Mouse (Mus musculus) forebrain, embryonic 13.5 days (tissue): ENCODE measurements at regions not wholly inside any gene's neighbourhood (a gene's known extent, or its start where the extent isn't known, plus 50 kb on each side); places are given as distances from the start of the nearest gene placed in this dataset.

Source experiments
- ATAC-seq: fragments of 200-750 bp; cut with Nextera tagmentation; 2 replicates; pipeline ENCODE4 v1.8.0; 2017
- H3K27ac ChIP-seq: fragments of 300-500 bp; sonication (generic); 2 replicates; pipeline ENCODE4 v1.5.1; 2015; ENCODE audit warnings: inconsistent platforms, mild to moderate bottlenecking, moderate library complexity
- H3K27me3 ChIP-seq: fragments of 300-500 bp; sonication (generic); 2 replicates; pipeline ENCODE4 v1.6.1; 2015; ENCODE audit warnings: mild to moderate bottlenecking, inconsistent platforms
- H3K36me3 ChIP-seq: fragments of 300-500 bp; sonication (generic); 2 replicates; pipeline ENCODE4 v1.6.1; 2015; ENCODE audit warnings: mild to moderate bottlenecking, inconsistent platforms; ENCODE audit not compliant: poor library complexity, severe bottlenecking
- H3K4me1 ChIP-seq: fragments of 300-500 bp; sonication (generic); 2 replicates; pipeline ENCODE4 v1.6.1; 2015; ENCODE audit warnings: inconsistent platforms
- H3K4me2 ChIP-seq: fragments of 300-500 bp; sonication (generic); 2 replicates; pipeline ENCODE4 v1.6.1; 2015; ENCODE audit warnings: inconsistent platforms, mild to moderate bottlenecking, moderate library complexity
- H3K4me3 ChIP-seq: fragments of 300-500 bp; sonication (generic); 2 replicates; pipeline ENCODE4 v1.5.1; 2015; ENCODE audit warnings: mild to moderate bottlenecking, inconsistent platforms
- H3K9ac ChIP-seq: fragments of 300-500 bp; sonication (generic); 2 replicates; pipeline ENCODE4 v1.6.1; 2015; ENCODE audit warnings: mild to moderate bottlenecking, inconsistent platforms
- H3K9me3 ChIP-seq: fragments of 300-500 bp; sonication (generic); replicated peaks from 2 replicates; pipeline ENCODE4 v1.6.1; 2016; ENCODE audit warnings: inconsistent platforms
- WGBS: fragments of 180-500 bp; shearing (Covaris S2); methylation state at CpG from one replicate; pipeline ENCODE4 v1.1.7; 2015; 5-methylcytosine and 5-hydroxymethylcytosine counted together

- Histone ChIP-seq H3K9ac (no peak overlapping the region), H3K4me3 (no peak overlapping the region)
- WGBS = 87% methylated on average over 8 of the region's 8 CpGs
Measured at GRCm38 (mm10) chr14:76223036-76223650, 112.5 kb downstream of the Nufip1 start.

GRCm38 (mm10) chr14:76223903-76224302 is 113.2 kb downstream of the Nufip1 start:
- 90% methylated on average over 2 of the region's 2 CpGs for WGBS
- Histone ChIP-seq H3K27me3 (peaks cover 3% of the 10 kb centered on the region; the same call in 1 of the 2 replicates), H3K27ac (no peak overlapping the region), H3K9me3 (no peaks in the 10 kb centered on the region), H3K9ac (no peak overlapping the region), H3K4me1 (peaks cover 22% of the 10 kb centered on the region), H3K4me3 (no peak overlapping the region), H3K4me2 (no peak overlapping the region), H3K36me3 (no peaks in the 10 kb centered on the region)
- ATAC-seq = no peak

More at GRCm38 (mm10) chr14:76223036-76223650, 112.5 kb downstream of the Nufip1 start:
- H3K9me3 ChIP-seq = peaks cover 4% of the 10 kb centered on the region; the same call in 1 of the 2 replicates
- peaks cover 3% of the 10 kb centered on the region; the same call in 1 of the 2 replicates for H3K27me3 ChIP-seq
- no peak overlapping the region for H3K4me2 ChIP-seq
- no peaks in the 10 kb centered on the region for H3K36me3 ChIP-seq
- H3K4me1 ChIP-seq = peaks cover 22% of the 10 kb centered on the region
- ATAC-seq = no peak
- no peak overlapping the region for H3K27ac ChIP-seq

- Histone ChIP-seq H3K9me3 (no peaks in the 10 kb centered on the region), H3K4me3 (no peak overlapping the region), H3K4me1 (peaks cover 22% of the 10 kb centered on the region), H3K36me3 (no peaks in the 10 kb centered on the region), H3K4me2 (no peak overlapping the region), H3K27me3 (peaks cover 3% of the 10 kb centered on the region; the same call in 1 of the 2 replicates), H3K9ac (no peak overlapping the region), H3K27ac (no peak overlapping the region)
- ATAC-seq = no peak
- 83% methylated on average over 11 of the region's 12 CpGs for WGBS
Measured at GRCm38 (mm10) chr14:76225532-76225931, 114.8 kb downstream of the Nufip1 start.

- no peak overlapping the region for H3K4me3 ChIP-seq
- WGBS = 77% methylated on average over 4 of the region's 4 CpGs
- H3K9ac ChIP-seq = no peak overlapping the region
- no peaks in the 10 kb centered on the region for H3K9me3 ChIP-seq
- no peak overlapping the region for H3K4me2 ChIP-seq
- H3K4me1 ChIP-seq = peaks cover 11% of the 10 kb centered on the region
- H3K27ac ChIP-seq = no peak overlapping the region
- no peaks in the 10 kb centered on the region for H3K36me3 ChIP-seq
- ATAC-seq = no peak
- H3K27me3 ChIP-seq = peaks cover 3% of the 10 kb centered on the region; the same call in 1 of the 2 replicates
Measured at GRCm38 (mm10) chr14:76226621-76227297, 116.1 kb downstream of the Nufip1 start.

- H3K9ac ChIP-seq = no peak overlapping the region
- no peaks in the 10 kb centered on the region for H3K9me3 ChIP-seq
- no peaks in the 10 kb centered on the region for H3K4me1 ChIP-seq
- ATAC-seq = no peak
- no peak overlapping the region for H3K4me2 ChIP-seq
- 59% methylated on average over 9 of the region's 9 CpGs for WGBS
- no peak overlapping the region for H3K4me3 ChIP-seq
- H3K36me3 ChIP-seq = no peaks in the 10 kb centered on the region
- peaks cover 3% of the 10 kb centered on the region; the same call in 1 of the 2 replicates for H3K27me3 ChIP-seq
- no peak overlapping the region for H3K27ac ChIP-seq
Measured at GRCm38 (mm10) chr14:76228968-76229555, 118.4 kb downstream of the Nufip1 start.

GRCm38 (mm10) chr14:76239856-76240493 is 129.3 kb downstream of the Nufip1 start:
- no peak overlapping the region for H3K9ac ChIP-seq
- ATAC-seq = no peak
- peaks cover 16% of the 10 kb centered on the region for H3K4me1 ChIP-seq
- no peaks in the 10 kb centered on the region for H3K27me3 ChIP-seq
- no peaks in the 10 kb centered on the region for H3K36me3 ChIP-seq
- H3K27ac ChIP-seq = no peak overlapping the region
- no peak overlapping the region for H3K4me3 ChIP-seq
- WGBS = 88% methylated on average over 14 of the region's 14 CpGs
- H3K4me2 ChIP-seq = no peak overlapping the region
- no peaks in the 10 kb centered on the region for H3K9me3 ChIP-seq

- Histone ChIP-seq H3K4me1 (peaks cover 18% of the 10 kb centered on the region), H3K9ac (peak overlapping the region; percentile 51), H3K4me3 (no peak overlapping the region), H3K27ac (peak overlapping the region; percentile 52), H3K4me2 (peak overlapping the region; percentile 42), H3K36me3 (no peaks in the 10 kb centered on the region), H3K27me3 (no peaks in the 10 kb centered on the region), H3K9me3 (no peaks in the 10 kb centered on the region)
- whole genome bisulfite sequencing = 63% methylated on average over 14 of the region's 14 CpGs
- ATAC-seq = peak; percentile 36
Measured at GRCm38 (mm10) chr14:76243581-76244337, 133.1 kb downstream of the Nufip1 start.

- WGBS = 17% methylated on average over 18 of the region's 18 CpGs
- peak; percentile 88 for ATAC-seq
- Histone ChIP-seq H3K4me1 (peaks cover 18% of the 10 kb centered on the region), H3K36me3 (no peaks in the 10 kb centered on the region), H3K9ac (peak overlapping the region; percentile 51), H3K4me2 (peak overlapping the region; percentile 42), H3K4me3 (no peak overlapping the region), H3K27me3 (no peaks in the 10 kb centered on the region), H3K9me3 (no peaks in the 10 kb centered on the region), H3K27ac (peak overlapping the region; percentile 52)
Measured at GRCm38 (mm10) chr14:76244338-76245062, 133.8 kb downstream of the Nufip1 start.

- Histone ChIP-seq H3K9me3 (no peaks in the 10 kb centered on the region), H3K4me3 (no peak overlapping the region), H3K9ac (no peak overlapping the region), H3K36me3 (no peaks in the 10 kb centered on the region), H3K4me2 (no peak overlapping the region), H3K27ac (0 out of 2 replicates have a peak overlapping the region, but pooled peaks have one; percentile 37), H3K27me3 (no peaks in the 10 kb centered on the region), H3K4me1 (peaks cover 18% of the 10 kb centered on the region)
- 76% methylated on average over 4 of the region's 4 CpGs for WGBS
- ATAC-seq = no peak
Measured at GRCm38 (mm10) chr14:76245063-76245396, 134.3 kb downstream of the Nufip1 start.

GRCm38 (mm10) chr14:76247664-76248063 is 137.0 kb downstream of the Nufip1 start:
- no peaks in the 10 kb centered on the region for H3K36me3 ChIP-seq
- WGBS = 88% methylated on average over 4 of the region's 4 CpGs
- H3K4me1 ChIP-seq = peaks cover 18% of the 10 kb centered on the region
- no peak overlapping the region for H3K9ac ChIP-seq
- no peak for ATAC-seq
- H3K4me2 ChIP-seq = no peak overlapping the region
- H3K27ac ChIP-seq = no peak overlapping the region
- H3K4me3 ChIP-seq = no peak overlapping the region
- H3K9me3 ChIP-seq = no peaks in the 10 kb centered on the region
- 0 out of 2 replicates have a peak, but pooled peaks cover 3% of the 10 kb centered on the region for H3K27me3 ChIP-seq

GRCm38 (mm10) chr14:76253850-76254249 is 143.2 kb downstream of the Nufip1 start:
- Histone ChIP-seq H3K4me3 (no peak overlapping the region), H3K9ac (no peak overlapping the region), H3K27me3 (0 out of 2 replicates have a peak, but pooled peaks cover 3% of the 10 kb centered on the region), H3K4me2 (no peak overlapping the region), H3K4me1 (peaks cover 55% of the 10 kb centered on the region), H3K27ac (peak overlapping the region; percentile 89; the same call in 1 of the 2 replicates), H3K9me3 (no peaks in the 10 kb centered on the region), H3K36me3 (no peaks in the 10 kb centered on the region)
- 45% methylated on average over 3 of the region's 3 CpGs for WGBS
- no peak for ATAC-seq
